Mouse (Mus musculus) neutrophil, adult 83 days (primary cell): Measurements from ENCODE around the gene Lrguk. TPM values are rescaled to one million over a fixed set of nuclear protein-coding genes. Genes with fewer than 3 reads are reported as not detected.

Source experiments
- total RNA-seq, 2 experiments: library from RNA; stranded (reverse); gene quantifications; one replicate each; pipeline ENCODE4 v1.2.4; 2023

The Lrguk gene
- not detected for total RNA-seq

GRCm38 (mm10) chr6:34028933-34029745 lies at the start of gene Lrguk:
TSS of gene Lrguk (plus strand) at chr6:34029448.

GRCm38 (mm10) chr6:34176864-34177247 lies 147.6 kb downstream of the Lrguk start, which contains the start of gene Slc35b4:
TSS of gene Slc35b4 (minus strand) at chr6:34177111.

Other genes starting within 250 kb of the Lrguk start
- 10 to 100 TPM; 17.5 to 18.0 TPM for gene Slc35b4, start 147.7 kb downstream of the Lrguk start, total RNA-seq